Mouse (Mus musculus): Measurements from ENCODE around the gene Gja4.

- no peak for TF ChIP-seq CTCF (conservative IDR thresholded peaks at IDR 0.05; ENCODE audit: insufficient read depth, insufficient read length, low read depth, low read length)
- TF ChIP-seq POLR2A (IDR thresholded peaks at IDR 0.05; ENCODE audit: low read depth, low read length): no peak
Measured at GRCm38 (mm10) chr4:127292631-127293030, 21.2 kb downstream of the Gja4 start.
